Mouse (Mus musculus): ENCODE data around the gene Fam84a. TPM values are rescaled to one million over a fixed set of nuclear protein-coding genes. Genes with fewer than 3 reads are reported as not detected.

The Fam84a gene
- 39.6 TPM for polyA plus RNA-seq (2014; fragmentation: Illumina TruSeq; extraction: RNeasy Lipid Tissue Mini Kit (QIAGEN cat#74804); ENCODE audit: low read depth, low replicate concordance)

GRCm38 (mm10) chr12:14151921-14152320 is at the start of gene Fam84a:
TSS of gene Fam84a (minus strand) at chr12:14152054.

Data from adipose tissue, adult 10 weeks (tissue).